Mouse (Mus musculus): ENCODE data around the gene Efcab5. TPM values are rescaled to one million over a fixed set of nuclear protein-coding genes. Genes with fewer than 3 reads are reported as not detected.
A peak's percentile ranks its signal among the peaks of the same experiment; 100 is the strongest.

Gene Efcab5
- polyA plus RNA-seq, 1 experiment from 2014 or later, result 0.15 TPM

DNA sequence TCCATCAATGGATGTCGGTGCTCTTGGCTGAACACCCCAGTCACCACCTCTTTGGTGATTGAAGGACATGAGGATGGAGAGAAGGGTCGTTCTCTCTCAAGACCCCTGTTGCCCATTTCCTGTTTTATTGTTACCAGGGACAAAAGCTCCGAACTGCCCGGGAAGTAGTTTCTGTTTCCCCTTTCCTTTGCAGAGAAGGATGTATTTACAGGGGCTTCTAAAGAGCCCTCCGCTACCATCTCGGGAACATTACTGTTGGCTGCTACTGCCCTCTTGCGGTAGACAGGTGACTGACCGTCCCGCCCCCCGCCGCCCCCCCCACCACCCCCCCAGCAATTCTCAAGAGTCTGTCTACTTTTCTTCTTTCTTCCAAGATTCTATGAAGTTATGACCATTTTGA, 95.6 kb downstream of the Efcab5 start:
- Histone ChIP-seq H3K9ac (ENCODE audit: low read length) (no peak overlapping the region), H3K9me3 (ENCODE audit: control insufficient read depth, low read length) (no peaks in the 10 kb centered on the region), H3K4me3 (ENCODE audit: low read depth, low read length) (peak overlapping the region; percentile 25), H3K27me3 (ENCODE audit: control insufficient read depth, insufficient read depth, low read length) (no peaks in the 10 kb centered on the region), H3K27ac (replicated peaks) (no peak overlapping the region), H3K4me1 (replicated peaks; ENCODE audit: control insufficient read depth, insufficient read depth) (no peaks in the 10 kb centered on the region), H3K4me2 (replicated peaks; ENCODE audit: low read depth) (peak overlapping the region; percentile 53), H3K36me3 (ENCODE audit: control insufficient read depth, insufficient read depth, low read length) (no peaks in the 10 kb centered on the region)
- TF ChIP-seq EP300 (optimal IDR thresholded peaks at IDR 0.05) (no peak), CTCF (IDR thresholded peaks at IDR 0.05; ENCODE audit: low read depth) (peak; percentile 63)
- DNase-seq (ENCODE audit: low spot score), result peak; percentile 49
- 2% methylated on average over 11 of the region's 11 CpGs for WGBS
- ATAC-seq (ENCODE audit: low FRiP score, low TSS enrichment), result no peak

DNA sequence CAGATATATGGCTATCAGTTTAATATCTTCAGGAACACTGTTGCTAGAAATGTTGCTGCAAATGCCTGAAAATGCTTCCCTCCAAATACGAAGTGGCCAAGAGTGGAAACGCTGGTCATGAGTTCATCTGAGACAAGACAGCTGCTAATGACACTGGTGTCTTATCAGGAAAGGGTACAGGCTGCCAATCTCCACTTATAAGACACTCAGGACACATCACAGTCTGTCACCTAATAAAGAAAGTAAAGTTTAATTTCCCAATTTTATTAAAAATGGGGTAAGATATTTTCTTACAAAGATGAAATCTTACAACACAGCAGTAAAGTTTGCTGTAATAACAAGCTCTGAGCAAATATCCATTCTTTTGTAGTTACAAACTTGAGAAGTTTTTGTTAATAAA, 99.6 kb downstream of the Efcab5 start:
- no peak for DNase-seq (ENCODE audit: low spot score)
- TF ChIP-seq EP300 (optimal IDR thresholded peaks at IDR 0.05), result no peak
- TF ChIP-seq CTCF (IDR thresholded peaks at IDR 0.05; ENCODE audit: low read depth), result no peak

DNA sequence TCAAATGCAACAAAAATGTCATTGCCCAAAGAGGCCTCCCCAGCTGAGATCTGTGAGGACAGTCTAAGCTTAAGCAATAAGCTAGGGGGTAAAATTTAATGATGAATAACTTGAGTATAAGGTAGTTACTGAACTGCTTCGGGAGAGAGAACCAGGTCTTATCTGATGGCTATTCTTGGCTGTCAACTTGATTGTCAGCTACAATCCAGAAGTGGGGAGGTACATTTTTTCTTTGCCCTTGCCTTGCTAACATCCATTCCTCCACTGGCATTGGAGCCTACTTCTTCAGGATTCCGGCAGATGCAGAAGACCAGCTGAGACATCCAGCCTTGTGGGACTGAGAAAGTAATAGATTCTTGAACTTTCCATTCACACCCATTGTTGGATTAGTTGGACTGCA, 101.8 kb downstream of the Efcab5 start:
- no peak for ATAC-seq (ENCODE audit: low FRiP score, low TSS enrichment)
- no peaks in the 10 kb centered on the region for H3K27me3 ChIP-seq (ENCODE audit: control insufficient read depth, insufficient read depth, low read length)
- no peaks in the 10 kb centered on the region for H3K4me1 ChIP-seq (replicated peaks; ENCODE audit: control insufficient read depth, insufficient read depth)
- no peak for DNase-seq (ENCODE audit: low spot score)
- 87% methylated on average over 2 of the region's 2 CpGs for WGBS
- no peak overlapping the region for H3K27ac ChIP-seq (replicated peaks)
- no peaks in the 10 kb centered on the region for H3K9me3 ChIP-seq (ENCODE audit: control insufficient read depth, low read length)
- TF ChIP-seq CTCF (IDR thresholded peaks at IDR 0.05; ENCODE audit: low read depth) (no peak), EP300 (optimal IDR thresholded peaks at IDR 0.05) (no peak)
- H3K4me2 ChIP-seq (replicated peaks; ENCODE audit: low read depth), result no peak overlapping the region
- H3K36me3 ChIP-seq (ENCODE audit: control insufficient read depth, insufficient read depth, low read length), result no peaks in the 10 kb centered on the region
- H3K4me3 ChIP-seq (ENCODE audit: low read depth, low read length), result no peak overlapping the region
- H3K9ac ChIP-seq (ENCODE audit: low read length), result no peak overlapping the region

More for the DNA sequence above, 99.6 kb downstream of the Efcab5 start:
- Histone ChIP-seq H3K27me3 (ENCODE audit: control insufficient read depth, insufficient read depth, low read length) (no peaks in the 10 kb centered on the region), H3K4me2 (replicated peaks; ENCODE audit: low read depth) (no peak overlapping the region), H3K9ac (ENCODE audit: low read length) (no peak overlapping the region), H3K27ac (replicated peaks) (no peak overlapping the region), H3K9me3 (ENCODE audit: control insufficient read depth, low read length) (no peaks in the 10 kb centered on the region), H3K4me1 (replicated peaks; ENCODE audit: control insufficient read depth, insufficient read depth) (no peaks in the 10 kb centered on the region), H3K36me3 (ENCODE audit: control insufficient read depth, insufficient read depth, low read length) (no peaks in the 10 kb centered on the region), H3K4me3 (ENCODE audit: low read depth, low read length) (no peak overlapping the region)
- WGBS, result 57% methylated on average over 2 of the region's 2 CpGs
- no peak for ATAC-seq (ENCODE audit: low FRiP score, low TSS enrichment)

DNA sequence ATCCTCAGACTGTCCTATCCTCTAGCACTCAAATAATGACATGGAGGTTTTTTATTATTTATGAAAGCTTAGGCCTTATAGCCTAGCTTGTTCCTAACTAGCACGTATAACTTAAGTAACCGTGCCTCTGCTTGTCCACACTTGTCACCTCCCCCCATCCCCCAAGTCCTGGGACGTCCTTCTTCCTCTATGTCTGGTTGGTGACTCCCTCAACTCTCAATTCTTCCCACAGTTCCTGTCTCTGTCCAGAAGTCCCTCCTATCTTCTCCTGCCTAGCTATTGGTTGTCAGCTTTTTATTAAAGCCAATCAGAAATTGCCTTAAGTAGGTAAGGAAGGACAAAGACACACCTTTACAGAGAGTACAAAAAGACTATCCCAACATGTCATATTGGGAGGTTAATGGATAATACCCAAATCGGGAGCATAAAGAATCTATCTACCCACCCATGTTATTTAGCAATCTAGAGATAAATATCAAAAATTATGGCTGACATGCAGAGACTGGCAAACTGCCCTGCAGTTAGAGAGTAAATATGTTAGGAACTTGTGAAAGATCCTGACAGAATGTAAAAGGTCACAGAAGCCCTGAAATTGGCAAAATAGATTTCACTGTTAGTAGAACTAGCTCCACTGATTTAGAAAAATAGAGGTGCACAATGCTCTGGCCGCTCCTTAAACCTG, 104.6 kb downstream of the Efcab5 start:
- Histone ChIP-seq H3K9ac (ENCODE audit: low read length) (no peak overlapping the region), H3K27me3 (ENCODE audit: control insufficient read depth, insufficient read depth, low read length) (no peaks in the 10 kb centered on the region), H3K4me3 (ENCODE audit: low read depth, low read length) (no peak overlapping the region), H3K9me3 (ENCODE audit: control insufficient read depth, low read length) (no peaks in the 10 kb centered on the region), H3K36me3 (ENCODE audit: control insufficient read depth, insufficient read depth, low read length) (no peaks in the 10 kb centered on the region), H3K4me1 (replicated peaks; ENCODE audit: control insufficient read depth, insufficient read depth) (no peaks in the 10 kb centered on the region), H3K4me2 (replicated peaks; ENCODE audit: low read depth) (no peak overlapping the region), H3K27ac (replicated peaks) (no peak overlapping the region)
- TF ChIP-seq EP300 (optimal IDR thresholded peaks at IDR 0.05) (no peak), CTCF (IDR thresholded peaks at IDR 0.05; ENCODE audit: low read depth) (no peak)
- no peak for ATAC-seq (ENCODE audit: low FRiP score, low TSS enrichment)
- WGBS, result 50% methylated on average over 5 of the region's 5 CpGs
- no peak for DNase-seq (ENCODE audit: low spot score)

DNA sequence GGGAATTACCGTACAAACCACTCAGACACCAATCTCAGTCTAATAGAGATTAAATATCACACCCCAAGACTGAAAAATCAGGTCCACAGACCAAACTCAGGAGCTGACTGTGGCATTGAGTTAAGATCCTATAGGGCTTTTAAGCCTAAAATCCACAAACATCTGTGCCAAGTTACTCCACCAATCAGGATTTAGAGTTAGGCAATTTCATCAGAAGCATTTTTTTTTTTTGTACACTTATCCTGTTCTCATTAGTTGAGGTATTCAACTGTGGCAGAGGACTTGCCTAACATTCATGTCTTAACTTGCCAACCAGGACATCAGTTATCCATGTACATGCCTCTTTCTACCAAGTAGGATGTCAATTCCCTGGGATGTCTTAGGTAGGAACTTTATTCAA, 109.4 kb downstream of the Efcab5 start:
- DNase-seq (ENCODE audit: low spot score) (no peak), ATAC-seq (ENCODE audit: low FRiP score, low TSS enrichment) (no peak)
- H3K9me3 ChIP-seq (ENCODE audit: control insufficient read depth, low read length), result no peaks in the 10 kb centered on the region
- H3K27ac ChIP-seq (replicated peaks), result no peak overlapping the region
- H3K4me1 ChIP-seq (replicated peaks; ENCODE audit: control insufficient read depth, insufficient read depth), result no peaks in the 10 kb centered on the region
- H3K27me3 ChIP-seq (ENCODE audit: control insufficient read depth, insufficient read depth, low read length), result no peaks in the 10 kb centered on the region
- H3K4me2 ChIP-seq (replicated peaks; ENCODE audit: low read depth), result no peak overlapping the region
- H3K4me3 ChIP-seq (ENCODE audit: low read depth, low read length), result no peak overlapping the region
- H3K36me3 ChIP-seq (ENCODE audit: control insufficient read depth, insufficient read depth, low read length), result no peaks in the 10 kb centered on the region; the same call in 1 of the 2 replicates
- TF ChIP-seq CTCF (IDR thresholded peaks at IDR 0.05; ENCODE audit: low read depth), result no peak
- no peak for TF ChIP-seq EP300 (optimal IDR thresholded peaks at IDR 0.05)
- no peak overlapping the region for H3K9ac ChIP-seq (ENCODE audit: low read length)
- 77% methylated on average over 1 of the region's 1 CpGs for WGBS

DNA sequence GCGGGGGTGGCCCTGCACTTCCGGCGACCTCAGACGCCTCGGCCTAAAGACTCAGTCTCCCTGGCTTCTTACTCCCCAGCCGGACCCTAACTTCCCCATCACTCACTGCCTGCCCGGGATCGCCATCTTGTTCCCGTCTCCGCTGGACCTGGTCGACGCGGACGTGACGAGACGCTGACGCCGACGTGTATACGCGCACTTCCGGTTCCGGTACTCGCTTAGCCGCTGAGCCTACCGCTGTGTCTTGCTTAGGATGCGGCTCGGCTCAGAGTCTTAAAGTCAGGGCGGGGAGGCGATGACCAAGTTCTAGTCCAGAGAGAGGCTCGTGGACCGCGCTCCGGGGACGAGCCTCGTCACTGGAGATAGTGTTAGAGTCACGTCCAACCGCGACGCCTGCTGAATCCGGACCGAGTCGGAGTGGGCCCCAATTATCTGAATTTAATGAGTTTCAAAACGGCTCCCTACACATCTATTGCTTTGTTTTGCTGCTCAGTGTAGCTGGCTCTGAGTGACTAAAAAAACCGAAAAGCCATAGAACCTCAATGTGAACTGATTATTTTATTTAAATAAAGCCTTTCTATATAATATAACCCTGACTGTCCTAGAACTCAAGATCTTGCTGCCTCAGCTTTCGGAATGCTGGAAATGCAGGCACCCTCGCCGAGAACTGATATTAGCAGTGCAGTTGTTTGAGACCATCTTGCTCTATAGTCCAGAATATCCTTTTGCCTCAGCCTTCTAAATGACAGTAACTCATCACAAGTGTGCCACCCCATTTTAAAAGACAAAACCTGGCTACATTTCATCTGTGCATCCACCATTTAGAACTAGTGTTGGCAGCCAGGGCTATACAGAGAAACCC, 110.3 kb downstream of the Efcab5 start, which contains the start of gene Nsrp1:
Gene Nsrp1 (minus strand): TSS at position 163 of the 862 bp plus-strand sequence.
- peak; percentile 99 for ATAC-seq (ENCODE audit: low FRiP score, low TSS enrichment)

More for the DNA sequence above, 110.3 kb downstream of the Efcab5 start, which contains the start of gene Nsrp1:
- Histone ChIP-seq H3K36me3 (ENCODE audit: control insufficient read depth, insufficient read depth, low read length) (peaks cover 6% of the 10 kb centered on the region; the same call in 1 of the 2 replicates), H3K4me3 (ENCODE audit: low read depth, low read length) (peak within 1 kb of the TSS; percentile 89), H3K27ac (replicated peaks) (peak within 1 kb of the TSS; percentile 89), H3K4me2 (replicated peaks; ENCODE audit: low read depth) (peak within 1 kb of the TSS; percentile 80), H3K9me3 (ENCODE audit: control insufficient read depth, low read length) (no peaks in the 10 kb centered on the region), H3K9ac (ENCODE audit: low read length) (peak within 1 kb of the TSS; percentile 76), H3K4me1 (replicated peaks; ENCODE audit: control insufficient read depth, insufficient read depth) (no peaks in the 10 kb centered on the region), H3K27me3 (ENCODE audit: control insufficient read depth, insufficient read depth, low read length) (no peaks in the 10 kb centered on the region)
- TF ChIP-seq CTCF (IDR thresholded peaks at IDR 0.05; ENCODE audit: low read depth) (no peak), EP300 (optimal IDR thresholded peaks at IDR 0.05) (no peak)
- WGBS, result 4% methylated on average over 48 of the region's 48 CpGs
- peak; percentile 93 for DNase-seq (ENCODE audit: low spot score)

Data from stomach, postnatal 0 days (tissue).